Mouse (Mus musculus) heart, postnatal 4 days (tissue): ENCODE data around the gene Olfr463. TPM values are rescaled to one million over a fixed set of nuclear protein-coding genes. Genes with fewer than 3 reads are reported as not detected.
A peak's percentile ranks its signal among the peaks of the same experiment; 100 is the strongest.
"Not testable (repeated sequence)": the region's sequence is repeated elsewhere in the genome, so short reads cannot be mapped to it uniquely, and the experiment has no call there.

Source experiments
- DNase-seq: peaks from one replicate; pipeline ENCODE4 v3.0.0; 2021
- total RNA-seq, 2 experiments: library from RNA; stranded (reverse); gene quantifications; 2 replicates each; pipeline ENCODE4 v1.2.3; 2021

The Olfr463 gene
- not detected for total RNA-seq

GRCm38 (mm10) chr11:87897287-87897686, at the start of gene Olfr463:
Gene Olfr463, minus strand, starts transcription at chr11:87897387.
- no peak for DNase-seq

DNA sequence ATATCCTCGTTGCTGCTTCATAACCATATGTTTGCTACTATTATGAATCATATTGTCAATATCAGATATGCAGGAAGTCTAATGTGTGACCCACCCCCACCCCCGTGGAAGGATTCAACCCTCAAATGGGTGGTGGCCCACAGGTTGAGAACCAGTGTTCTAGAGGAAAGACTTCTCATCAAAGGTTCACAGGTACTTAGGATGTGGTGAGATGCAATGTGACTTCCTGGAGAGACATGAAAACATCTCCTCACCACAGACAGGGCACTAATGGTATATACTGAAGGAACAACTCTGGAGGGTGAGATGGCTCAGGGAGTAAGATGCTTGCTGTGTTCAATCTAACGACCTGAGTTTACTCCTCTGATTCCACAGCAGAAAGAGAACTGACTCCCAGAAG, 38.3 kb upstream of the Olfr463 start:
- DNase-seq: no peak

DNA sequence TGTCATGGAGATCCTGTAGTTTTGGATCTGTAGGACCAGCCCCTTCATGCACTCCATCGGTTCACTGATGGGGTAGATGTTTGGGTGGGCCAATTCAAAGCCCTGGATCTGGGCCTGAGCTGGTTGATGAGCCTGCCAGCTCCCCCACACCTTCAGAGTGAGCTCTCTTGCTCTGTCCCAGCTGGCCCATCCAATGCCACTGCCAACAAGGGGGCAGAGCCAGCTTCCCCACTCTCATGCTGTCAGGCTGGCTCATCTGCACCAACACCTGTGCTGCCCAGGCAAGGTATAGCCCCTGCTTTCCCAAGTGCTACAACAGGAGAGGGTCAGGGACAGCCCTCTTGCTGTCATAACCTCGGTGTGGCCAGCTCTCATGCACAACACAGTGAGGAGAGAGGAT, 36.5 kb upstream of the Olfr463 start:
- no peak for DNase-seq

GRCm38 (mm10) chr11:87930348-87930747, 33.2 kb upstream of the Olfr463 start:
- no peak for DNase-seq

DNA sequence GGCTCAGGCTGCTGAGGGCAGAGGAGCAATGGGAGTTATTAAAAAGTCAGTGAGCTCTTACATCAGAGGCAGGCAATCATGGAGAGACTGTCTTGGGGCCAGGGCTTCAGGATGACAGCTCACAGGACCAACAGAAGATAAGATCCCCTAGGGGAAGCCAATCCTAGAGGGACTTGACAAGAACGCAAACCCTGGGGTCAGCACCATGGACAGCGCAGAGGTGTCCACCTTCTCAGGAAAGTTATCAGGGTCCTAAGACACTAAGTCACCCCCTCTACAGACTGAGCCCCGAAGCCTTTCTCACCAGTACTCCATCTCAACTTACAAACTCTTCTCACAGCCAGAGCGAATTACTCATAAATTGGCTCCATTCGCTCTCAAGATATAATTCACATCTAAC, 23.8 kb upstream of the Olfr463 start, which contains the start of gene Olfr464:
TSS of gene Olfr464 (minus strand) at position 2 of the 400 bp plus-strand sequence.
- DNase-seq: peak; percentile 58

- no peak for DNase-seq
Measured at GRCm38 (mm10) chr11:87920301-87920700, 23.1 kb upstream of the Olfr463 start.

- DNase-seq: no peak
Measured at GRCm38 (mm10) chr11:87916005-87916404, 18.8 kb upstream of the Olfr463 start.

DNA sequence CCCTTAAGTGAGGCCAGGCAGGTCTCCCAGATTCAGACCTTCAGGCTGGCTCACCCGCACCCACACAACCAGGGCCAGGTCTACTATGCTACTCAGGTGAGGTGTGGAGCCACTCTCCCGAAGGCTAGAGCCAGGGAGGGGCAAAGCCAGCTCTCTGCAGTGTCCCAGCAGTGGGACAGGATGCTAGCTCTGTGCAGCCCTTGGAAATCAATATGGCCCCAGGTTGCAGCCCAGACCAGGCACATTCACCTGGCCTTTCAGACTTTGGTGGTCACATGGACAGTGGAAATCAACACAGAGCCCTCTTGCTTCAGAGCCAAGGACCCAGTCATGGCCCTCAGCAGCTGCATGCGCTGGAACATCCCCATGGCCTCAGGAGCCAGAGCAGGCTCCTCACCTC, 7.1 kb upstream of the Olfr463 start:
- DNase-seq: no peak

- no peak for DNase-seq
Measured at GRCm38 (mm10) chr11:87892168-87892567, 5.0 kb downstream of the Olfr463 start, which contains the start of gene Olfr462. Gene Olfr462, minus strand, starts transcription at chr11:87892268.

DNA sequence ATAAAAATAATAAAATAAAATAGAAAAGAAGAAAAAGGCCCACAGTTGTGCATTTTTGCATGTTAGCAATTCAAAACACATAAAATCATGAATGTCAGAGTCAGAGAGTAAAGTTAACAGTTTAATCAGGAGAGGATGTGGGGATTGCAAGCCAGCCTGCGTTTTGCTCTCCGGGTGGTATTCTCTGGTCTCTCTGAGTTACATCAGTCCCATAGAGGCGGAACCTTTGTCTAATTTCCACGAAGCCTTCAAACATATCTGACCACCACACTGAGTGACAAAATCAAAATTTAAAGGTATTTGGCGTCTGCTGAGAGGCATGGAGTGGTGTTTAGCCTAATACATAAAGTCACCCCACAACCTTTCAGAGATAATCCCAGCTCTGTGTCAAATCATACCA, 12.3 kb downstream of the Olfr463 start:
- no peak for DNase-seq

DNA sequence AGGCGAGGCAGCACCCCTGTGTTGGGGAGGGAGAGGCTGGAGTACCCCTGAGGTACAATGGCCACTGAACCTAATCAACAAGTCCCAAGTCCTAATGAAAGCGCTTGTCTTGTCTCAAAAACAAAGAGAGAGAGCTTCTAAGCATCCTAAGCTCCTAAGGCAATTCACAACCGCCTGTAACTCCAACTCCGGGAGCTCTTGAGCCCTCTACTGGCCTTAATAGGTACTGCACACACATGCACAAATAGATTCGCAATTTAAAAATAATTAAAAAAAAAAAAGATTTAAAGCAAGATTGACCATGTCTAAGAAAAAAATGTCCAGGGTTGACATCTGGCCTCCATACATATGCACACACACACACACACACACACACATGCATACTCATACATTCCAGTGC, 13.7 kb downstream of the Olfr463 start:
- DNase-seq: peak; percentile 20

DNA sequence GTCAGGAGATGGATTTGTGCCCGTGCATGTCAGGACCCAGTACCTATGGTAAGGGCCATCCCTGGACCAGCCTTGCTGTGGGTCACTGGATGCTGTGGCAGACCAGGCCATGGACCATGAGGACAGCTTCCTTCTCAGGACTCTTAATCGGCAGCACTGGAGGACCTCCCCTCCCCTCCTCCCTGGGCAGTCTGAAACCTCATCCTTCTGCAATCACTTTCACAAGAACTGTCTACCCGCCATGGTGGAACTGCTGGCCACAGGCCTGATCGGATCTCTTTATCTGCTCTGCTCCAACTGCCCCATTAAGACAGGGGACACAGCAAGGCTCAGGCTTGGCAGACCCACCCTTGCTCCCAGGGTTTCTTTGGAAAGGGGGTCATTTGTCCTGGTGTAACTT, 15.5 kb downstream of the Olfr463 start:
- DNase-seq: no peak

DNA sequence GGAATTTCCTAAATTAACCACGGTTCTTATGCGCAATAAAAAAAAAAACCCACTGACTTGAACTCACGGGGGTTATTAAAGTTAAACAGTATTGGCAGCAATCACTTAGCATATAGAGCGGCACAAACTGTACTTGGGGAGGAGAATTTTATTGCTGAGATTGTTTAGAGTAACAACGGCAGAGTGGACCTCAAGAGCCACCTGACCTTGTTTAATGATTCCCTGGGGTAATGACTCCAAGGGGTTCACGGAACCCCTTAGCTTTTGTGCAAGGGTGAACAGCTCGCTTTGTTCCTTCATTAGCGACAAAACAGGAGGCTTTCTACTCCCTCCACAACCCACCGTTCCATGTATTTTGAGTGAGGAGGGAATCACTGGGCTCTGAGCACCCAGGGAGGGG, 17.4 kb downstream of the Olfr463 start:
- DNase-seq: no peak

- DNase-seq: no peak
Measured at GRCm38 (mm10) chr11:87875436-87875835, 21.8 kb downstream of the Olfr463 start, which contains the start of gene Epx. Gene Epx, minus strand, starts transcription at chr11:87875536.

DNA sequence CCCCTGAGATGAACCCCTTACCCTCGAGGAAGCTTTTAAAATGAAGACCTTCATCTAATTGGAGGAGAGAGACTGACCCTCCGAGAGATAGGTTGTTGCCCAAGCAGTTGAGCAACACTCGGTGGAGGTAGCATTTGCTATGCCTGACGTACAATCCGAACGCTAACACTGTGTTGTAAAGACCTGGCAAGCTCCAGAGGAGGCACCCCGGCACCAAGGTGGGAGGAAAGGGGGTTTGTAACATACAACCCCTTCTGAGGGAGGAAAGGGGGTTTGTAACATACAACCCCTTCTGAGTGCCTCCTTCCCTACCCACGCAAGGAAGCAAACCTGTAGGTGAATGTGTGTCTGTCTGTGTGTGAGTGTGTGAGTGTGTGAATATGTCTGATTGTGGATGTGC, 25.4 kb downstream of the Olfr463 start:
- DNase-seq: no peak

GRCm38 (mm10) chr11:87870096-87870495, 27.1 kb downstream of the Olfr463 start:
- no peak for DNase-seq

- DNase-seq: not testable (repeated sequence)
Measured at GRCm38 (mm10) chr11:87866891-87867290, 30.3 kb downstream of the Olfr463 start.

GRCm38 (mm10) chr11:87862805-87863204, 34.4 kb downstream of the Olfr463 start:
- DNase-seq: no peak

DNA sequence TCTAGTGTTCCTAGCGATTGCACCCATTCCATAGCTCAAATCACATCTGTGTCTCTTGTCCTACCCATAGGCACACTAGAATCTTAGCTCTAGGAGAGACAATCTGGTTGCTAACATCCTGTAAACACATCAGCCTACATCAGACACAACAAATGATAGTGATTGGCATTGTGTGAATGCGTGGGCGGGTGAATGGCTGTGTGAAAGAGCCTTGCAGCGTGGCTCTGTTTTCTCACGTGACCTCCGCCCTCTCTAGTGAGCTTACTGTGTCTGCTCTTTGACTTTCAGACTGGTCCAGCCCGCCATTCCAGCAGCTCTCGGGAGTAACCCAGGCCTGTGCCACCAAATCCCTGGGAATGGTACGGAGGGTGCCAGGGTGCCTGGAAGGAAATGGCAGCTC, 36.8 kb downstream of the Olfr463 start:
- DNase-seq: no peak

DNA sequence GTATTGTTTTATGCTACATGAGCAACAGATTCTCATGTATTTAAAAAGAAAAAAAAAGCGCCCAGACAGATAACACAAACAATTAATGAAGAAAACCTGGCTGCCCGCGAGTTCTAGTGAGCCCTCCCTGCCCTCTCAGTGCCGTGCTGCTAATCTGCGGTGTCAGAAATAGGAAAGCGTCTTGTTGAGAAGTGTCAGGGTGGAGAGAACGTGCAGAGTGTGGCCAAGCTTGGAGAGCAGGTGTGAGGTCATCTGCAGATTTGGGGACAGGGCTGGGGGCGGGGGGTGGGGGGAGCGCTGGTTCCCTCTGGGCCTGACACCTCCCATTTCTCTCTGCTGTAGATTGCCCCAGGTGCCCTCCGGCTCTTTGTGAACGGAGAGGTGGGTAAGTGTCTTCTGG, 37.9 kb downstream of the Olfr463 start:
- no peak for DNase-seq

GRCm38 (mm10) chr11:87854550-87854949, 42.6 kb downstream of the Olfr463 start:
- DNase-seq: no peak

- no peak for DNase-seq
Measured at GRCm38 (mm10) chr11:87853597-87853954, 43.6 kb downstream of the Olfr463 start.

DNA sequence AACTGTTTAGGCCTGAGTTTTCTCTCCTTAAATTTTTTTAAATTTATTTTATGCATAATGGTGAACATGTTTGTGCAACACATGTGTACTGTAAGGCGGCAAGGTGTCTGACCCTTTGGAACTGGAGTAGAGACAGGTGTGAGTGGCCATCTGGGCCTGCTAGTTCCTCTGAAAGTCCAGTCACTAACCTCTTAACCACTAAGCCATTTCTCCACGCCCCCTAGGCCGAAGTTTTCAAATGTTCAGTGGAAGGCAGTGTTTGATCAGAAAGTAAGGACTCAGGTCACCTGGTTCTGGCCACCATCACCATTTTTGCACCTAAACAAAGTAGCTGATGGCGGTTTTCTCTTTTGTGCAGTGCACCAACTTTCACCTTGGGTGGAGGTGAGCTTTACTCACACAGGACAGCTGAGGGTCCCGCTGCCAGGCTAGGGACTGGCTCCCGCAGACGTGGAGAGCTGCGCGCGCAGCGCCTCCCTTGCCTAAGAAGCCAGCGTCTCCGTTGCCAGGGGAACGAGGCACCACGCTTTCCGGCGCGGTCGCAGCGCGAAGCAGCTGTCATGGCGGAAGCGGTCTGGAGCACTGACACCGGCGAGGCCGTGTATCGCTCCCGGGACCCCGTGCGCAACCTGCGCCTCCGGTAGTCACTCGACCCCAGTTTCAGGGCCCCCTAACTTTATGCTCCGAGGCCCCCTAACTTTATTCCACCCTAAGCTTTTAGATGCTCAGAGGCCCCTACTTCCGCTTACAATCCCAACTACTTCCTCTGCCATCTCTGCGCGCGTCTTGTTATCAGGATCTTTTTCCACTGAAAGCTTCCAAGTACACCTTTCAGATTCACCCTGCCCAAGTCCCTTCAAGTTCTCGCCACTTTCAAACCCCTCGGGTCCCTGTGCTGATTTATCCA, 44.2 kb downstream of the Olfr463 start, which contains the start of gene Mks1:
TSS of gene Mks1 (plus strand) at position 526 of the 907 bp plus-strand sequence.
- peak; percentile 92 for DNase-seq

DNA sequence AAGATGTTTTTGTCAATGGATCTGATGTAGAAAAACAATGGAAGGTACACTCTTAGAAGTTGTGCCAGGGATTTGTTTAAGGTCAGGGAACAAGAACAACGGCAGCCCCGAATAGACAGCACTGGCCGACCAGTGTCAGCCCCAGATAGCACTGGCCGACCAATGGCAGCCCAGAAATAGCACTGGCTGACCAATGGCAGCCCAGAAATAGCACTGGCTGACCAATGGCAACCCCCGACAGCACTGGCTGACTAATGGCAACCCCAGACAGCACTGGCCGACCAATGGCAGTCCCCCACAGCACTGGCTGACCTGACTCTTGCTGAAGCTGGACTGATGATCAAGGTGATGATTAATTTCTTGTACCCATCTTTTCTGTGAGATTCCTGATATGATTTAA, 49.3 kb downstream of the Olfr463 start:
- DNase-seq: no peak
